Comparison of ENCODE assay signal across 19 mouse cellular contexts in the genomic region with DNA sequence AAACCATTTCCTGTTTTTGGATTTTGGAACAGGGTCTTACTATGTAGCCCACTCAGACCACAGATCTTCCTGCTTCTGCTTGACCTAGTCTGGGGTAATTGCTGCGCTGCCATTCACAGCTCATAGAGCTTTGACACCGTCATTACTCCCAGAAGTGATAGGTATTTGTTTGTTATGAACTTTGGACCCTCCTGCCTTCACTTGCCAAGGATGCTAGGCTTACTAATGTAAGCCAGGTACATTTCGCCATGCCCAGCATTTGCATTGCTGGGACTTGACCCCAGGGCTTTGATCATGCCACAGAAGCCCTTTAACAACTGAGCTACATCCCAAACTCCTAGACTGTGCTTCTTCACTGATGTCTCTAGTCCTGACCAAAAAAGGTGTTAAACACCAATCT. TPM values are rescaled to one million over a fixed set of nuclear protein-coding genes. Genes with fewer than 3 reads are reported as not detected.
A peak's percentile ranks its signal among the peaks of the same experiment; 100 is the strongest.
DNase-seq lines count a peak whose midpoint lies in the region; ATAC-seq and TF ChIP-seq lines count a peak whose summit lies in the region.
"Had no signal": no experiment of that assay in that cellular context is flagged by ENCODE, and none has a peak within 500 bp of the region (broad histone marks: within the 10 kb centered on the region; RNA-seq: fewer than 3 reads in every experiment).

No protein-coding gene starts in this region.

- no peaks in the 10 kb centered on the region for H3K9me3 ChIP-seq in intestine, postnatal 0 days (ENCODE audit: control insufficient read depth)
- H3K9me3 ChIP-seq in intestine, embryonic 16.5 days (ENCODE audit: control insufficient read depth, low read length) = no peaks in the 10 kb centered on the region
- H3K9me3 ChIP-seq in liver, embryonic 16.5 days (replicated peaks; ENCODE audit: control insufficient read depth, low read length) = no peaks in the 10 kb centered on the region
- no peaks in the 10 kb centered on the region for H3K9me3 ChIP-seq in liver, embryonic 12.5 days (replicated peaks)
- H3K9me3 ChIP-seq: embryonic facial prominence, embryonic 13.5 days; forebrain, embryonic 12.5 days; heart, embryonic 12.5 days; hindbrain, embryonic 10.5 days; hindbrain, embryonic 15.5 days had no signal

- no peak overlapping the region for H3K9ac ChIP-seq in intestine, postnatal 0 days (ENCODE audit: low read depth, low read length)
- no peak overlapping the region for H3K9ac ChIP-seq in intestine, embryonic 16.5 days (ENCODE audit: low read depth, low read length)
- no peak overlapping the region for H3K9ac ChIP-seq in liver, embryonic 16.5 days (ENCODE audit: low read depth, low read length)
- H3K9ac ChIP-seq in liver, embryonic 12.5 days = no peak overlapping the region
- H3K9ac ChIP-seq: embryonic facial prominence, embryonic 13.5 days; forebrain, embryonic 12.5 days; heart, embryonic 12.5 days; hindbrain, embryonic 15.5 days had no signal

- no peaks in the 10 kb centered on the region for H3K27me3 ChIP-seq in intestine, postnatal 0 days (replicated peaks; ENCODE audit: control insufficient read depth, insufficient read depth, low read length)
- no peaks in the 10 kb centered on the region for H3K27me3 ChIP-seq in intestine, embryonic 16.5 days (replicated peaks; ENCODE audit: control insufficient read depth, insufficient read depth, low read length)
- no peaks in the 10 kb centered on the region for H3K27me3 ChIP-seq in liver, embryonic 16.5 days (ENCODE audit: control insufficient read depth, insufficient read depth, low read depth, low read length)
- no peaks in the 10 kb centered on the region for H3K27me3 ChIP-seq in liver, embryonic 12.5 days (replicated peaks)
- H3K27me3 ChIP-seq: embryonic facial prominence, embryonic 13.5 days; forebrain, embryonic 12.5 days; heart, embryonic 12.5 days; hindbrain, embryonic 15.5 days had no signal

- H3K4me1 ChIP-seq in intestine, postnatal 0 days (replicated peaks; ENCODE audit: control insufficient read depth, insufficient read depth, low read length) = 0 out of 2 replicates have a peak, but pooled peaks cover 6% of the 10 kb centered on the region
- peaks cover 3% of the 10 kb centered on the region; the same call in 1 of the 2 replicates for H3K4me1 ChIP-seq in intestine, embryonic 16.5 days (ENCODE audit: control insufficient read depth, insufficient read depth, low read length)
- H3K4me1 ChIP-seq in liver, embryonic 16.5 days (ENCODE audit: control insufficient read depth, low read depth, low read length) = no peaks in the 10 kb centered on the region; the same call in 1 of the 2 replicates
- H3K4me1 ChIP-seq in liver, embryonic 12.5 days = 0 out of 2 replicates have a peak, but pooled peaks cover 6% of the 10 kb centered on the region
- H3K4me1 ChIP-seq: hindbrain, embryonic 10.5 days; hindbrain, embryonic 15.5 days had no signal

- peaks cover 14% of the 10 kb centered on the region for H3K36me3 ChIP-seq in intestine, postnatal 0 days (ENCODE audit: control insufficient read depth, insufficient read depth)
- H3K36me3 ChIP-seq in intestine, embryonic 16.5 days (ENCODE audit: control insufficient read depth, insufficient read depth, low read length) = peaks cover 12% of the 10 kb centered on the region
- peaks cover 20% of the 10 kb centered on the region for H3K36me3 ChIP-seq in liver, embryonic 16.5 days (ENCODE audit: control insufficient read depth, insufficient read depth)
- H3K36me3 ChIP-seq in liver, embryonic 12.5 days = peaks cover 65% of the 10 kb centered on the region

- peak; percentile 44; the same call in 1 of the 2 replicates for ATAC-seq in intestine, postnatal 0 days
- no peak for ATAC-seq in intestine, embryonic 16.5 days
- ATAC-seq in liver, embryonic 16.5 days (ENCODE audit: low read depth) = peak; percentile 43; the same call in 1 of the 2 replicates
- ATAC-seq in liver, embryonic 12.5 days = no peak
- ATAC-seq in granulocyte monocyte progenitor cell, adult 5-6 weeks (replicated peaks; ENCODE audit: poor library complexity, severe bottlenecking) = peak; percentile 70
- ATAC-seq: forebrain, embryonic 16.5 days had no signal

- H3K27ac ChIP-seq in intestine, postnatal 0 days (ENCODE audit: low read depth, low read length) = no peak overlapping the region
- no peak overlapping the region for H3K27ac ChIP-seq in intestine, embryonic 16.5 days (ENCODE audit: low read length)
- H3K27ac ChIP-seq in liver, embryonic 16.5 days (ENCODE audit: low read length) = no peak overlapping the region
- no peak overlapping the region for H3K27ac ChIP-seq in liver, embryonic 12.5 days
- H3K27ac ChIP-seq: embryonic facial prominence, embryonic 13.5 days; forebrain, embryonic 12.5 days; heart, adult 2 months; hindbrain, embryonic 10.5 days; hindbrain, embryonic 15.5 days had no signal

- DNase-seq in adrenal gland, postnatal 14 days = no peak
- DNase-seq in spleen, adult 18-20 months = no peak
- DNase-seq: adrenal gland, adult 8-10 months; cerebellum, adult 11-12 months; cerebellum, adult 9-10 months; cerebellum, postnatal 25 days; gastrocnemius, postnatal 36 days; heart, adult 2 months had no signal

- H3K4me3 ChIP-seq in intestine, postnatal 0 days (ENCODE audit: low read depth, low read length) = no peak overlapping the region
- no peak overlapping the region for H3K4me3 ChIP-seq in intestine, embryonic 16.5 days (ENCODE audit: low read length)
- H3K4me3 ChIP-seq in liver, embryonic 16.5 days (ENCODE audit: low read depth, low read length) = no peak overlapping the region
- no peak overlapping the region for H3K4me3 ChIP-seq in liver, embryonic 12.5 days
- H3K4me3 ChIP-seq: embryonic facial prominence, embryonic 13.5 days; forebrain, embryonic 12.5 days; heart, adult 2 months; heart, embryonic 12.5 days; hindbrain, embryonic 10.5 days; hindbrain, embryonic 15.5 days had no signal

- no peak overlapping the region for H3K4me2 ChIP-seq in intestine, postnatal 0 days (replicated peaks; ENCODE audit: low read depth)
- no peak overlapping the region for H3K4me2 ChIP-seq in intestine, embryonic 16.5 days (ENCODE audit: low read depth, low read length)
- no peak overlapping the region for H3K4me2 ChIP-seq in liver, embryonic 16.5 days (ENCODE audit: low read depth, low read length)
- H3K4me2 ChIP-seq in liver, embryonic 12.5 days = no peak overlapping the region
- H3K4me2 ChIP-seq: embryonic facial prominence, embryonic 13.5 days; forebrain, embryonic 12.5 days; heart, embryonic 12.5 days; hindbrain, embryonic 15.5 days had no signal

- no peak for TF ChIP-seq CTCF in intestine, postnatal 0 days (IDR thresholded peaks at IDR 0.05; ENCODE audit: low read depth)

- 63% methylated on average over 3 of the region's 3 CpGs for WGBS in intestine, postnatal 0 days
- WGBS in intestine, embryonic 16.5 days = 79% methylated on average over 3 of the region's 3 CpGs
- 78% methylated on average over 3 of the region's 3 CpGs for WGBS in liver, embryonic 16.5 days (ENCODE audit: insufficient replicate concordance)
- 82% methylated on average over 3 of the region's 3 CpGs for WGBS in liver, embryonic 12.5 days (ENCODE audit: insufficient replicate concordance)

RNA-seq across cellular contexts. Expression of a gene that starts 18.5 kb away (rescaled TPM):
- 12.1 and 12.5 TPM in 2 replicates for polyA plus RNA-seq in intestine, postnatal 0 days (2015; fragmentation: Nextera tagmentation; extraction: Ambion mirVana)
- 7.6 and 8.6 TPM in 2 replicates for polyA plus RNA-seq in intestine, embryonic 16.5 days (2015; fragmentation: Nextera tagmentation; extraction: Ambion mirVana)
- polyA plus RNA-seq in liver, embryonic 16.5 days (2015; fragmentation: Nextera tagmentation; extraction: Ambion mirVana) = 4.3 and 4.6 TPM in 2 replicates
- polyA plus RNA-seq in liver, embryonic 12.5 days (2016; fragmentation: Nextera tagmentation; extraction: Ambion mirVana) = 24.9 and 26.4 TPM in 2 replicates
- total RNA-seq in granulocyte monocyte progenitor cell, adult 5-6 weeks (2014; fragmentation: Nextera tagmentation) = 39.0 and 48.2 TPM in 2 replicates
- total RNA-seq in granulocyte monocyte progenitor cell, adult 5-6 weeks (2017) = 29.1 and 42.0 TPM in 2 replicates
- 33.0 and 37.4 TPM in 2 replicates for total RNA-seq in adrenal gland, postnatal 14 days (2021)

RNA-seq across cellular contexts. Expression of a gene that starts 47.5 kb away (rescaled TPM):
- 54.6 and 58.3 TPM in 2 replicates for polyA plus RNA-seq in intestine, postnatal 0 days (2015; fragmentation: Nextera tagmentation; extraction: Ambion mirVana)
- polyA plus RNA-seq in intestine, embryonic 16.5 days (2015; fragmentation: Nextera tagmentation; extraction: Ambion mirVana) = 50.7 and 53.7 TPM in 2 replicates
- polyA plus RNA-seq in liver, embryonic 16.5 days (2015; fragmentation: Nextera tagmentation; extraction: Ambion mirVana) = 29.2 and 30.2 TPM in 2 replicates
- 45.9 and 48.0 TPM in 2 replicates for polyA plus RNA-seq in liver, embryonic 12.5 days (2016; fragmentation: Nextera tagmentation; extraction: Ambion mirVana)
- total RNA-seq in granulocyte monocyte progenitor cell, adult 5-6 weeks (2014; fragmentation: Nextera tagmentation) = 50.8 and 53.2 TPM in 2 replicates
- total RNA-seq in granulocyte monocyte progenitor cell, adult 5-6 weeks (2017) = 61.2 and 71.2 TPM in 2 replicates
- 51.2 and 55.8 TPM in 2 replicates for total RNA-seq in adrenal gland, postnatal 14 days (2021)

Comparison
In these comparisons a context has a peak if more than half of its experiments do, and no peak if none do; other contexts are left out.
1. ATAC-seq: peak in intestine, postnatal 0 days (single experiment), liver, embryonic 16.5 days (single experiment) and granulocyte monocyte progenitor cell, adult 5-6 weeks (single experiment); none in intestine, embryonic 16.5 days (single experiment) and liver, embryonic 12.5 days (single experiment).